Mouse (Mus musculus): ENCODE measurements around the gene Ces2g. TPM values are rescaled to one million over a fixed set of nuclear protein-coding genes. Genes with fewer than 3 reads are reported as not detected.

Gene Ces2g
- 8.8 TPM for polyA plus RNA-seq (2014; fragmentation: Illumina TruSeq; extraction: RNeasy Lipid Tissue Mini Kit (QIAGEN cat#74804); ENCODE audit: low read depth, low replicate concordance)

GRCm38 (mm10) chr8:104961537-104961961, at the start of gene Ces2g:
Gene Ces2g, plus strand, starts transcription at chr8:104961718.

GRCm38 (mm10) chr8:104925972-104926596, 35.4 kb upstream of the Ces2g start, which contains the start of gene Ces2e:
Gene Ces2e, plus strand, starts transcription at chr8:104926260.

GRCm38 (mm10) chr8:104947056-104947455, 14.5 kb upstream of the Ces2g start, which contains the start of gene Ces2f:
Gene Ces2f, plus strand, starts transcription at chr8:104947356.

GRCm38 (mm10) chr8:105000586-105000985, 39.1 kb downstream of the Ces2g start, which contains the start of gene Ces2h:
Gene Ces2h, plus strand, starts transcription at chr8:105000853.

Other genes with a start within 250 kb of the Ces2g start
- not detected for gene Ces2a, start 227.7 kb upstream of the Ces2g start, polyA plus RNA-seq (2014; fragmentation: Illumina TruSeq; extraction: RNeasy Lipid Tissue Mini Kit (QIAGEN cat#74804); ENCODE audit: low read depth, low replicate concordance)
- 13.6 TPM for gene Ces2b, start 130.1 kb upstream of the Ces2g start, polyA plus RNA-seq (2014; fragmentation: Illumina TruSeq; extraction: RNeasy Lipid Tissue Mini Kit (QIAGEN cat#74804); ENCODE audit: low read depth, low replicate concordance)
- gene Ces2c, start 114.7 kb upstream of the Ces2g start, polyA plus RNA-seq (2014; fragmentation: Illumina TruSeq; extraction: RNeasy Lipid Tissue Mini Kit (QIAGEN cat#74804); ENCODE audit: low read depth, low replicate concordance): 95.0 TPM
- 12.1 TPM for gene Ces2e, start 35.5 kb upstream of the Ces2g start, polyA plus RNA-seq (2014; fragmentation: Illumina TruSeq; extraction: RNeasy Lipid Tissue Mini Kit (QIAGEN cat#74804); ENCODE audit: low read depth, low replicate concordance)
- 0.20 TPM for gene Ces2f, start 14.4 kb upstream of the Ces2g start, polyA plus RNA-seq (2014; fragmentation: Illumina TruSeq; extraction: RNeasy Lipid Tissue Mini Kit (QIAGEN cat#74804); ENCODE audit: low read depth, low replicate concordance)
- 0.28 TPM for gene Ces2h, start 39.1 kb downstream of the Ces2g start, polyA plus RNA-seq (2014; fragmentation: Illumina TruSeq; extraction: RNeasy Lipid Tissue Mini Kit (QIAGEN cat#74804); ENCODE audit: low read depth, low replicate concordance)
- not detected for gene Ces3a, start 86.9 kb downstream of the Ces2g start, polyA plus RNA-seq (2014; fragmentation: Illumina TruSeq; extraction: RNeasy Lipid Tissue Mini Kit (QIAGEN cat#74804); ENCODE audit: low read depth, low replicate concordance)
- not detected for gene Ces3b, start 122.0 kb downstream of the Ces2g start, polyA plus RNA-seq (2014; fragmentation: Illumina TruSeq; extraction: RNeasy Lipid Tissue Mini Kit (QIAGEN cat#74804); ENCODE audit: low read depth, low replicate concordance)
- gene Ces4a, start 170.1 kb downstream of the Ces2g start, polyA plus RNA-seq (2014; fragmentation: Illumina TruSeq; extraction: RNeasy Lipid Tissue Mini Kit (QIAGEN cat#74804); ENCODE audit: low read depth, low replicate concordance): not detected
- gene Cbfb, start 209.0 kb downstream of the Ces2g start, polyA plus RNA-seq (2014; fragmentation: Illumina TruSeq; extraction: RNeasy Lipid Tissue Mini Kit (QIAGEN cat#74804); ENCODE audit: low read depth, low replicate concordance): 50.5 TPM